Mouse (Mus musculus) spleen, adult 12 weeks (tissue): ENCODE measurements around the gene Fbxo36.

Experiments used
- DNase-seq: peaks from one replicate; pipeline ENCODE4 v3.0.0; 2022; ENCODE audit warnings: low spot score

Gene Fbxo36

DNA sequence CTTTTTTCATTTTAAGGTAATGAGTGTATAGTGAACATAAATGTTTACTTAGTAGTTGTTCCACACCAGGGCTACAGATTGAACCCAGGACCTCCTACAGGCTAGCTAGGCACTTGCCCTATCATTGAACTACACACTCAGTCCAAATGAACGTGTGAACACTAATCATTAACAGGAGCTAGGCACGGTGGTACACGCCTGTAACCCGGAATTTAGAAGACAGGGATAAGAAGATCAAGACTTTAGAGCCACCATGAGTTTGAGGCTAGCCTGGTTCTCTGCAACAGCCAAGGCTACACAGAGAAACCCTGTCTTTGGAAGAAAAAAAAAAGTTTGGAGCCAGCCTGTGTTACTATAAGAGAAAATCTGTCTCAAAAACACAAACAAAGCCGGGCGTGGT lies 20.0 kb downstream of the Fbxo36 start:
- no peak for DNase-seq

DNA sequence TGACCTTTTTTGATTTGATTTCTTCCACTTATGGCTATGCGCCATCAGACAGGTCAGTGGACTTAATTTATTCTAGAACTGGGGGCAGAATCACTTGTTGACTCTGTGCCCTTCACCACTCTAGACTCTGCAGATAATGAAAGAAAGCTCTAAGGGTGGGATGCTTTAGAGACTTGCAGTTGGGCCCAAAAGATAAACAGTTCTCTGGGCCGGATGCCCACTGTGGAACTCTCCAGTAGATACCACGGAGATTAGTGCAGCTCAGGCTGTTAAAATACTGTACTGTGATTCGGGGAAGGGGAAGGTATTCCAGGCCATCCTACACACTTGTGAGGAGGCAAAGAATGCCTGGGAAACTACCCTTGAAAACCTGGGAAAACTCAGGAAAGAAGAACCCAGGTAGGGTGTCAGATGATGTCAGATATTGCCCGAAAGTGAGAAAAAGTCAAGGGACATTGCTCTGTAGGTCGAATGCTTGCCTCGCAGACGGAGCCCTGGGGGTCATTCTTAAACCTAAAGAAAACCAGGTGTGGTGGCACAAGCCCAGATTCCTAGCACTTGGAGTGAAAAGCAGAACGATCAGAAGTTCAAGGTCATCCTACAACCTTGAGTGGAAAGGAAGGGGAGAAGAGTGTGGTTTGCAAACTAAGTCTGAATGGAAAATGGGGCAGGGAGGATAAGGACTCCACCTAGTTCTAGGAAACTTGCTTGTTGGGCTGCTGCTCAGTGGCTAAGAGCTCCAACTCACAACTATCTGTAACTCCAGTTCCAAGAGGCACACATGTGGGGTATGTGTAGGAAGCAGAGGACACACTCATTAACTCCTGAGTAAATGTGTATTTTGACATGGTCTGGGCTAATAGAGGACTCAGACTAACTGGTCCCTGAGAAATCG lies 21.0 kb downstream of the Fbxo36 start:
- no peak for DNase-seq

DNA sequence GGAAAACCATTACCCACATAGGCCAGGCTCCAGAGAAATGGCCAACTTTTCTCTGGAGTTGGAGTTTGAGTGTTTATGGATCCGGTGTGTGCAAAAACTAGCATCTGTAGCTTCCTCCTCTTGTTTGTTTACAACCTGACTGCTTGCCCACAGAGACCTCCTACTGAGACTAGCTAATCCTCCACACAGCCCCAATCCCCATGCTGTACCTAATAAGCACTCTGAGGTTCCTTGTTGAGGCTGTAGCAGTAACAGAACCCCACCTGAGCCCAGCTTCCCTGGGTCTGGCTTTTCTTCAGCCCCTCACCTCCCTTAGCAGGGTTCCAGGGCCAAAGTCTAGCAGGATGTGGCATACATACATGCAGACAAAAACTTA lies 21.6 kb downstream of the Fbxo36 start:
- DNase-seq = no peak

DNA sequence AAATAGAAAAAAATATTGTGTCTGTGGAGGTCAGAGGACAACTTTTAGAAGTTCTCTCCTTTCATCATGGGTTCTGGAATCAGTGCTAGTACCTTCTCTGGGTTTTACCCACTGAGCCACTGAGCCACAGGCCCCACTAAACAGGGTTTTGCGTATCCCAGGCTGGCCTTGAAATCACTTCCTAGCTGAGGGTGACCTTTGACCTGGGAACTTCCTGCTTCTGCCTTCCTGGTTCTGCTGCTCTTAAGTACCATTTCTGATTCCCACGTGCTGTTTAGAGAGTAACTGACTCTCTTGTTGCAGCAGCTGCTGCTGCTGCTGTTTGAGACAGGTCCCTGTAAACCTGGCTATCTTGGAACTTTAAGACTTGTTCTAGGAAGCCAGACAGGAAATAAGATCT lies 25.0 kb downstream of the Fbxo36 start:
- no peak for DNase-seq

DNA sequence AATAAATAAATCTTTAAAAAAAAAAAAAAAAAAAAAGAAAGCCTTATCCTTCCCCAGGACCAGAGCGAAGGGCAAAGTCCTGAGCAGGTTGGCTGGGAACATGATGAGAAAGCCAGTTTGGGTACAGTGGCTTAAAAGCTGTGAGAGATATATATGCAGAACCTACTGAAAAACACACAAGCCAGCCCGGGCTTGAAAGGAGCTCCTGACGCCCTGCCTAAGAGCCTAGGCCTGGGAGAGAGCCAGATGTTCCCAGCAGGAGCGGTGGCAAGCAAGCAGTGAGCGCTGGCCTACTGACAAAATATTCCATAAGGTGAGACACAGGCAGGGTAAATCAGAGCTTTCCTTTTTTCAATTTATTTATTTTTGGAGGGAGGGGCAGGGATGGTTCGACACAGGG lies 26.6 kb downstream of the Fbxo36 start:
- no peak for DNase-seq

DNA sequence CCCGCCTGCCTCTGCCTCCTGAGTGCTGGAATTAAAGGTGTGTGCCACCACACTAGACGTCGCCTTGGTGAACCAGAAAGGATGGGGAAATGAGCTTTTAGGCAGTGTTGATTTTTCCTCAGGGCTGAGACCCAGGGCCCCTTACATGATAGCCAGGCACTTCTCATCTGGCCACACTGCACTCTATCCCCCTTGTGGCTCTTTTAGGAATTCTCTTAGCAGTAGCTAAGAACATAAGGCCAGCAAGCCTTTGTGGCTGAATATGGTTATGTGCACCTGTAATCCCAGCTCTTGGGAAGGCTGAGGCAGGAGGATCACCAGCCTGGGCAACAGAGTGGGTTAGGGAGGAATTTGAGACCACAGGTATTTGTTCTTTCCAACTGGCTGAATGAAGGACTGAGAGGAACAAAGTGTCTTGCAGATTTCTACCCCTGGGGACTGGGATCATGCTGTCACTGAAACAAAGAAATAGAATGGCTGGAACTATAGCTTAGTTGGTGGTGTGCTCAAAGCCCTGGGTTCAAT lies 27.1 kb downstream of the Fbxo36 start:
- no peak for DNase-seq

DNA sequence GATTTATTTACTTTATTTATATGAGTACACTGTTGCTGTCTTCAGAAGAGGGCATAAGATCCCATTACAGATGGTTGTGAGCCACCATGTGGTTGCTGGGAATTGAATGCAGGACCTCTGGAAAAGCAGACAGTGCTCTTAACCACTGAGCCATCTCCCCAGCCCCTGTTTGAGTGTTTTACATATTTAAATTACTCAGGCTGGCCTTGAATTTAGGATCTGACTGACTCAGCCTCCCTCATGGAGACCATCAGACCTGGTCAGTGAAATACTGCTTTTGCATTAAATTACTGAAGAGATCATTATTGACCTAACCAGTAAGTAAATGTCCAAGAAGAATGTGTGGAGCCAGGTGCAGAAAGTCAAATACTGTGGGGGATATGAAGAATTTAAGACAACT lies 28.7 kb downstream of the Fbxo36 start:
- DNase-seq = no peak

DNA sequence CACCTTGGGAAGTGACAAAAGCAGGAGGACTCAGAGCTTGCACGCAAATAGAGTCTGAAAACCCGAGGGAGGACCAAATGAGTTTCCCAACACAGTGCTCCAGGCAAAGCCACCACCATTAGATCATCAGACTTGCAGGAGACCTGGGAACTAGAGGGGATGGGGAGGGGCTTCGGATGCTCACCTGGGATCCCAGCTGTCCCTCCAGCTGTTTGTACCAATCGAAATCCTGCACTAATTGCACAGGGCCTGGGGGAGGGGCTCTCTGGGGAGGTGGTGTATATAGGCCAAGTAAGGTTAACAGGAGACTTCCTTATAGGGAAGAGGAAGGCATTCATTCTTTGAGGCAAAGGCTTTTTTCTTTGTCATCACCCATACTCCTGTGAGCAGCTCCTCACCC lies 29.2 kb downstream of the Fbxo36 start:
- no peak for DNase-seq

DNA sequence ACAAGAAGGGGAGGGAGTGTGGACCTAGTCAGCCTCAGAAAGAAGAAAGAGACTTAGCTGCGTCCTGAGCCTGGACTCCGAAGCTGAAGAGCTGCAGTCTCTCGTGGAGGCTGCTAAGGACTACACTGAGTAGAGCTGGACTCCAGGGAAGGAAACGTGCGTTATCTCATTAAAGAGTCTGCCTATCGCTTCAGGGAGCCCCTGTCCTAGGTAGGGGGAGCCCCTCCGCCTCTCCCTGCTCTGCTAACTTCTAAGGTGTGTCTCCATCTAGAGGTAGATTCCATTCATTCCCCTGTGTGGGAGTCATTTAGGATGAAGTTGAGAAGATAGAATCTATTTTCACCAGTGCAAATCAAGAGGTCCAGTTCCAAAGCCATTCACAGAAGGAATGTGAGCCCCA lies 29.9 kb downstream of the Fbxo36 start:
- DNase-seq = no peak

DNA sequence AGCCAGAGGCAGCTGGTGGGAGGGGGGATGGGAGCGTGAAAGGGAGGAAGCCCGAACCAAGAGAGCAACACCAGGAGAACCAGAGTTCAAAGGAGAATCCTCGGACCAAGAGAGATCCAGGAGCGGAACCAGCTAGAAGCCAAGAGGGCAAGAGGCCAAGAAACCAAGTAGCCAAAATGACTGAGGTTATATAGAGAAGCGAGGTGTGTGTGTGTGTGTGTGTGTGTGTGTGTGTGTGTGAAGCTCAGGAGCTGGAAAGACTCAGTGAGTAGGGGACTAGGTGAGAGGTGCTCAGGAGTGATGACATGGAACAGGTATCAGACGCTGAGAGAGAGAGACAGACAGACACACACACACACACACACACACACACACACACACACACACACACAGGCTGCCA lies 31.5 kb downstream of the Fbxo36 start:
- no peak for DNase-seq

DNA sequence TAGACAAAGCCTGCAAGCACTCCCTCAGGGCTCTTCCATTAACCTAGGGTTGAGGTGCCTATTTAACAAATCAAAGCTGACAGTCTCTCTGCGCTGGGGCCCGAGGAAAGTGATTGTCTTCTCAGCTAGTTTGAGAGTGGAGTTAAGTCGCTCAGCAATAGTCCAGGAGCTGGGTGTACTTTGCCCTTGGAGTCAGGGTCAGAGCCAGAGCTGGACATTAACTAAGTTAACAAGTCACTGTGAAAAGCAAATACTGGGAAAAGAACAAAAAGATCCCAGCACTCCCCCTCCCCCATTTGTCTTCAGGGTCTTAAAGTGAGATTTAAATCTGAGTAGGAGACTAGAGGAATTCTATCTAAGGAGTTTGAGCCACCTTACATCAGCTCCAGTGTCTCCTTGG lies 32.5 kb downstream of the Fbxo36 start:
- no peak for DNase-seq

DNA sequence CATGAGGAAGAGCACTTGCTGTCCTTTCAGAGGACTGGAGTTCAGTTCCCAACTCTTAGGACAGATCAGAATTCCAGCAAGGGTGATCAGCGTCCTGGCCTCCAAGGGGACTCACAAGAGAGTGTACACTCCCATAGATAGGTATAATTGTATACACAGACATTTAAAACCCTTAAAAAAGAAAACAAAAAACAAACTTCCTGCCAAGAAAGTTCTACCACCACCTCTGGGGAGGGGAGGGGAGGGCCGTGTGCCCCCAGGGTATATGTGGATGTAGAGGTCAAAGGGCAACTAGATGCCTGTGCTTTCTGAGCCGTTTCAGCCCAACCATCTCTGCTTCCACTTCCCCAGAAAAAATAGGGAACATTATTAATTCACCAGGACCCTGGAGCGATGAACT lies 33.3 kb downstream of the Fbxo36 start:
- no peak for DNase-seq

DNA sequence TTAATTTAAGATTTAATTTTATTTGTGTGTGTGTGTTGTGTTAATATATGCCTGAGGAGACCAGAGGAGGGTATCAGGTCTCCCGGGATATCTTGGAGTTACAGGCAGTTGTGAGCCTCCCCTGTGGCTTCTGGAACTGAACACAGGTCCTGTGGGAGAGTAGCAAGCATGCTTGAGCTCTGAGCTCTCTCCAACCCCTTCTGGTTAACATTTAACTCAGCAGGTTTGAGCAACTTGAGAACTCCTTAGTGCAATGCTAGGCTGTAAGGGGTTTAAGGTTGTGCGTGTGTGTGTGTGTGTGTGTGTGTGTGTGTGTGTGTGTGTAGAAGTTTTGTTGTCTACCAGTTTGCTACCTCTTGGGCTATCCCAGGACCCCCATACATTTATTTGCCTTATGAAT lies 37.9 kb downstream of the Fbxo36 start:
- no peak for DNase-seq

DNA sequence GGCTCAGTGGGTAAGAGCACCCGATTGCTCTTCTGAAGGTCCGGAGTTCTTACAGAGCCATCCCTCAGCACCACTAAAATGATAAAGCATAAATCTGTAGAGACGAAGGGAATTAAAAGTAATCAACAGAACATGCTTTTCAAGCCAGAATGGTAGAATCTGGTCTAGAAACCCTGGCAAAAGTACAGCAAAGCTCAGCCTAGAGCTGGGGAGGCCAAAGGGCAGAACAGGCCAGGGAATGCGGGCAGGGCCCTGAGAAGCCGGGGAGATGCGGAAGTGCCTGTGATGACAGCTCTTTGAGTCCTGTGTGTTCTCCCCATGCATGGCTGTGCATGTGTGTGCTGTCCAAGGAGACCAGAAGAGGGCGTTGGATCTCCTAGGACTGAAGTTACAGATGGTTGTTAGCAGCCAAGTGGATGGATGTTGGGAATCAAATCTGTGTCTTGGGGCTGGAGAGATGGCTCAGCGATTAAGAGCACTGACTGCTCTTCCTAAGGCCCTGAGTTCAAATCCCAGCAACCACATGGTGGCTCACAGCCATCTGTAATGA lies 40.0 kb downstream of the Fbxo36 start:
- DNase-seq = no peak

DNA sequence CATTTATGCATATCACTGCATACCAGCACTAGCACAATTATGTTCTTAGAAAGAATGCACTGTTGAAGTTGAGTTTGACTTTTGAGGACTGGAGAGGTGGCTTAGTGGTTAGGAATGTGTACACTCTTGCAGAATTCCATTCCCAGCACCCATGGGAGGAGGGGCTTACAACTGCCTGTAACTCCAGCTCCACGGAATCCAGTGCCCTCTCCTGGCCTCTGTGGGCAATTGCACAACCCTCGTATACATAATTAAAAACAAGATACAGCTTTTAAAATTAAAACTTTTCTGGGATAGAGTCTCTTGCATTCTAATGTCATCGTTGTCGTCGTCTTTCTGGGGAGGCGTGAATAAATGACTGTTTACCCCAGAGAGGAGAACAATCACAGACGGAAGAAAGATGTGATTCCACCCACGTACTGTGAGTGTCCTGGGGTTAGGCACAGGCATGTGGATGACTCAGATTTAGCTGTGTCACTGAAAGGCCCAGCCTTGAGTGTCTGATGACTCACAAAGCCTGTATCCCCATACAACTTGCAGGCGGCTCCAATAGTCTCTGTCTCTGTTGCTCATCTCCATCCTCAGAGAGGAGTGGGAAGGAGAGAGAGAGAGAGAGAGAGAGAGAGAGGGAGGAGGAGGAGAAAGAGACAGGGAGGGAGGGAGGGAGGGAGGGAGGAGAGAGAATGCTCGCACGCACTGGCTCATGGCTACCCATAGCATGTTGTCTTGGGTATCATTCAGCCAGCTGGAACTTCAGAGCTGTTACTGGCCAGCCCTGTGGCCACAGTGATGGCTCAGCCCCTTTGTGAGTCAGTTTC lies 41.8 kb downstream of the Fbxo36 start:
- no peak for DNase-seq

DNA sequence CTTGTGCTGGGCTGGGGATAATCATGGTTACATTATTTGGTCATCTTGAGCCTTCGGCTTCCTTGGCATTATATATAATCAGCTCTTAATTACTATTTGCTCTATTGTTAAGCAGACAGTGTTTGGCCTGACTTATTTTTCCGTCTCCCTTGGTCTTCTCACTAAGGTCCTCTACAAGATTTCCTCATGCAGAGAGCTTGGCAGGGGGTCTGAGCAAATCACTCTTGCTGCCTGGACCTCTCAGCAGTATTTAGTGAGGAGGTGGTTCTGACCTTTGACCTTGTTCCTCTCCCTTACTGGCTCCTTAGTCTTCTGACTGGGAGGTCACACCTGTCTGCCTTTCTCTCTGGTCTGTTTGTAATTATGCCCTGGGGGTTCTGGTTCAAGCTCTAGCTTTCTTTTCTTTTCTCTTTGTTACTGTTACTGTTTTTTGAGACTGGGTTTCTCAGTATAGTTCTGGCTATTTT lies 42.5 kb downstream of the Fbxo36 start:
- no peak for DNase-seq

DNA sequence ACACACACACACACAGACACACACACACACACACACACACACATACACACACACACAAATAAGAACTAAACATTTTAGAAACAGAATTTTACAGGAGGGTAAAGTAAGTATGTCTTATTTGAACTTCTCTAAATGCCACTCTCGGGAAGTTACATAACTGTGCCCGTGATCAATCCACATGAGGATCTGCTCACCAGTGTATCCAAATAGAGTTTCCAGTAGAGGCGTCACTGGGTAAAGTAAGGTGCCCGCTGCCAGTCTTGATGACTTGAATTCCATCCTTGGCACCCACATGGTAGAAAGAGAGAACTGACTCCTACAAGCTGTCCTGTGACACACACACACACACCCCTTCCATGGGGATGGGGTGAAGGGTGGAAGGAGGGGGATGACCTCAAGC lies 43.3 kb downstream of the Fbxo36 start:
- no peak for DNase-seq

DNA sequence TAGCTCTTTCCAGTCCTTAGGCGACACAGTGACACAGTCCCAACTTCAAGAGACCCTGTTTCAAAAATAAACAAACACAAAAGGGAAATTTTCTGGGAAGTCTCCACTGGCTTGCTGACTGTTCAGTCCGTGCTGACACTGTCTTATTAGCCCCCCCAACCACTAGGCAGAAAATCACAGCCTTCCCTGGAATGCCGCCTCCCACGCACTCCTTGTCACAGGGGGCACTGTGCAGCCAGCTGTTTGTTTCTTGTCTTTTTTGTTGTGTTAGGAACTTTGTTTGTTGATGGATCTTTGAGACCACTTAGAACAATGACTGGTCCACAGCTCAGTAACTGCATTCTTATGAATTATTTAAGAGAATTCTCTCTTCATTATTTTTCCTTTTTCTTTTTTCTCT lies 44.2 kb downstream of the Fbxo36 start:
- no peak for DNase-seq

DNA sequence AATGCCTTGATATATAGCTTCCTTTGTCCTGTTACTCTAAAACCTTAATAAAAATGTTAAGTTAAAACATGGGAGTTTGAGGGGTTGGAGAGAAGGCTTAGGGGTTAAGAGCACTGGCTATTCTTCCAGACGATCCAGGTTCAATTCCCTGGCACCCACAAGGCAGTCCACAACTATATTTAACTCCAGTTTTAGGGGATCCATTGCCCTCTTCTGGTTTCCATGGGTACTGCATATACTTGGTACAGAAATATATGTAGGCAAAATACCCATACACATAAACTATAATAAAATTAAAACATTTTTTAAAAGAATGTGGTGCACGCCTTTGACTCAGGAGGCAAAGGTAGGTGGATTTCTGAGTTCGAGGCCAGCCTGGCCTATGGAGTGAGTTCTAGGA lies 45.5 kb downstream of the Fbxo36 start:
- DNase-seq = no peak

DNA sequence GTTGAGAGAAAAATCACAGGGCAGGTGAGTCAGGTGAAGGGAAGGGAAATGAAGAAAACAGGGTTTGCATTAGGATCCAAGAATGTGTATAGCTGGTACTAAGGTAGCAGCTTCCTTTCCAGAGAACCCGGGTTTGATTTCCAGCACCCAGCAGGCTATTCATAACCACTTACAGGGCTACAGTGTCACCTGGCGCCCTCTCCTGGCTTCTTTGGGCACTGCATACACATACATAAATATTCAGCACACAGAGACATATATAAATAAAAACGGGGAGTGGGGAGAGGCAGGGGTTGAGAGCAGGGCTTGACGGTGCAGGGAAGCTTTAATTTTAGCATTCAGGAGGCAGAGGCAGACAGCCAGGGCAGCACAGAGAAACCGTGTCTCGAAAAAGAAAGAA lies 46.3 kb downstream of the Fbxo36 start:
- no peak for DNase-seq

DNA sequence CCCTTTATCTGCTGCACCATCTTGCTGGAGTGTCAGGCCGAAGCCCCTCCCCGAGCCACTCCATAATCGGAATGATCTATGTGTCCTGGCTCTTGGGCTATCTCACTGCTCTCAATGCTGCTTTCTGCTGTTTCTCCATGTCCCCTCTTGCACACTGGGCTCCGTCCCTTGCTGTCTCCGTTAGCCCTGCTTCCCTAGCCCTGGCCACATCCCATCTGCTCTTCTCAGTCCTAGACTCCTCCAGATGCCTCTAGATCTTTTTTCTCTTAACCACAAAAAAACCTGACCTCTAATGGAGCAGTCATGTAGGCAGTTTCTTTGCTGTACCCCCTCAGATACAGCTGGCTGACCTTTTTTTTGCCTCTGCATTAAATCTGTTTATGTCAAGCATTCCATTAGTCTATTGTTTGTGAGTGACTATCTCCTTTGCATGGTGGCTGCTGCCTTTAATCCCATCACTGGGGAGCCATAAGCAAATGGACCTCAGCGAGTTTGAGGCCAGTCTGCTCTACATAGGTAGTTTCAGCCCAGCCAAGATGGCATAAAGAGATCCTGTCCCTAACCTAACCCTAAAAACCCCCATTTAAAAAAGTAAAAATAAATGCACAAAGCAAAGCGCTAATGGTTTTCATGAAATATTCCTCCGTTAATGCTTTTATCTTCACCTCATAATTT lies 49.8 kb downstream of the Fbxo36 start:
- no peak for DNase-seq

DNA sequence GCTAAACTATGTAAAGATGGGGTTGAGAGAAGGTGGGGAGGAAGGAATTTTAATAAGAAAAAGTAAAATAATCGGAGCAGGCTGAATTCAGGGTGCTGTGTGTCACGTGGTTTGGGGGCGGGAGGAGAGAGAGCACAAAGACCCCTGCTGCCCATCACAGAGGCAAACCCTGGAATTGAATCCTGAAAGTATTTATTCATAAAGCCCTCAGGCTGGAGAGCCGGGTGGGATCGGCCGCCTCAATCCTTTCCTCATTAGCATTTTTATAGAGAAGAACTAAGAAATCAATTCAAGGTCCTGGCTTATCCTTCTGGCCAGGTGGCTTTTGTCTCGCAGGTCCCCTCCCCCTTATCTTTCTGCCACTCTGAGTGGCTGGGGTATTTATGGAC lies 50.4 kb downstream of the Fbxo36 start:
- no peak for DNase-seq
